Mouse (Mus musculus) heart, postnatal 4 days (tissue): ENCODE measurements around the gene Ankrd36. TPM values are rescaled to one million over a fixed set of nuclear protein-coding genes. Genes with fewer than 3 reads are reported as not detected.
"Not testable (repeated sequence)": the region's sequence is repeated elsewhere in the genome, so short reads cannot be mapped to it uniquely, and the experiment has no call there.

Experiments used
- DNase-seq: peaks from one replicate; pipeline ENCODE4 v3.0.0; 2021
- total RNA-seq, 2 experiments: library from RNA; stranded (reverse); gene quantifications; 2 replicates each; pipeline ENCODE4 v1.2.3; 2021

Ankrd36 gene
- total RNA-seq, 2 experiments from 2014 or later: not detected

GRCm38 (mm10) chr11:5546693-5547092, 22.8 kb upstream of the Ankrd36 start:
- no peak for DNase-seq

DNA sequence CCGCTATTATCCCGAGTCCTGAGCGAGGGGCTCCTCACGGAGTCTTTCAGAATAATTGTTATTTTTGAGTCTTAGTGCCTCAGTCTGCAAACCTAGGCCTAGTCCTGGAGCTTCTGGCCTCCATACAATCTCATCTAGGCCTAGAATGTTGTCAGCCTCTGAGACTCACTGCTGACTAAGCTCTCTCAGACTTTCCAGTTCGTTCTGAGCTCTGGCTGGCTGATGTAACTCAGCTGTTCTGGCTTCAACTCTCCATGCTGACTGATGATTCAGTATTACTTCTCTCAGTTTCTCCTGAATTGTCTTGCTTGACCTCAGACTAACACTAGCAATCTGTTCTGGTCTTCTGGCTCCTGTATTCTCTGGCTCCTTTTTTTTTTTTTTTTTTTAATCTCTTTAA, 18.1 kb upstream of the Ankrd36 start:
- DNase-seq: no peak

DNA sequence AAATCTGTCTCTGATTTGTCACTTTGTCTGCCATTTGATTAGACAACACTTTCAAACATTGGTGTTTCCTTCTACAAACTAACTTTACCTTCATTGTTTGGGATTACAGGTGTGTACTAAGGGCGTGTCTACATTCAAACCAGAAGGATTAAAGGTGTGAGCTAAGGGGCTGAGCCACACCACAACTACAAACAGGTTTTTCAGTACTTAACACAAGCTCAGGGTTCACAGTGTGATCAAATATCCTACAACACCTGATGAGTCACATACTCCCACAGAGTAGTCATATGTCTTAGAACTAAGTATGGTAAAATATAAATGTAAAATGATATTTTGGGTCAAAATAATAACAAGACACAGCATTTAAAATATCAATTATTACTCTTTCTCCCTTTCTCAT, 17.6 kb upstream of the Ankrd36 start:
- DNase-seq: no peak

- DNase-seq: no peak
Measured at GRCm38 (mm10) chr11:5560273-5560672, 9.2 kb upstream of the Ankrd36 start.

DNA sequence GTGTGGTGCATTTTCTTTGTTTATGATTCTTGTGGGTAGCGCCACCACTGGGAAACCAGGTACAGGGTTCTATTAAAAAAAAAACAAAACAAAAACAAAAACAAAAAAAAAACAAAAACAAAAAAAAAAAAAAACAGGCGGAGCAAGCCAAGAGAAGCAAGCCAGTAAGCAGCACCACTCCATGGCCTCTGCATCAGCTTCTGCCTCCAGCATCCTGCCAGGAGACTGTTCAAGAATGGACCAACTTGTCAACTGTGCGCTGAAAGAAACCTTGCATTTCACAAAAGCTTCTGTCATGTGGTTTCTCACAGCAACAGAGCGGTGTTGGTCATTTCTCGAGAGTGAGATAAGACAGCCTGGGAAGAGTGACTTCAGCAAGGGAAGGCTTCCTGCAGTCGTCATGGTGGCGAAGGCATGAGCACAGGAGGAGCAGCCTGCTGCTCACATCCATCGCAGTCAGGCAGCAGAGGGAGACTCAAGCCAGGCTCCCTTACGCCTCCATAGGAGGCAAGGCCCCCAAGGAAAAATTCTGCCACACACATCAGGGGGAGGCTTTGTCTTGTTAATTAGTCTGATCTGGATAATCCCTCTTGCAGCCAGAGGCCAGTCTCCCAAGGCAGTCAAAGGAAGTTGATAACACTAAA, 6.7 kb upstream of the Ankrd36 start:
- peak; percentile 15 for DNase-seq

DNA sequence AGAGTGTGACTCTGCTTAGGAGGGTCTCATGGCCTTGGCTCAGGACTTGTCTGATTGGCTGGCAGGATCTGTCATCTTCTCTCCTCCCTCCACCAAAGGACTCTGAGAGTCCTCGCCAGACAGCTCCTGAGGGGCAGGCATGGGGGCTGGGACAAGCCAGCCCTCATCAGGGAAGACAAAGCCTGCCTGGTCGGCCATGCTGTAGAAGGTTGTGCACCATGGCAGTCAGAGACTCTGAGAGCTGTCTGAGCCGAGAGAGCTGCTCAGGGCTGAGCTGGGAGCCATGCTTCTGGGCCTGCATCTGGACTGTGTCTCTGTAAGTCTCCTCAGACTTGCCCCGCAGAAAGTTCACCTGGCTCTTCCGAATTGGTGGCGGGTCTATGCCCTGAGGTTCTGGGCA, 5.6 kb upstream of the Ankrd36 start:
- DNase-seq: no peak

DNA sequence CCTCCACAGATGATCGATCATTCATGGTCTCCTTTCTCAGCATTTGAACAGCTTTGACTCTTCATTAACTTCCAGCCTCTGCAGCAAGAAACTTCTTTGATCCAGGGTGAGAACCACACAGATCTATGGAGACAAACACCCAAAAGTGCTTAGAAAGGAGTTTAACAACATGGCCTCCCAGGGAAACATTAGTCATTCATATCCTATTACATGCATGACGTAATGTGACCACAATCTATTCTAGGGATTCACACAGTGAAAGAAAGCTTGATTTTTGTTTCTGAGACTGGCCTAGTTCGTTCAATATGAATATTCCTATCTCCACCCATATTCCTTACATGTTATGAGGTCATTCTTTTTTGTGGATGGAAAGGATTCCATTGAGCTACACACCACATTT, 3.9 kb upstream of the Ankrd36 start:
- DNase-seq: no peak

GRCm38 (mm10) chr11:5566506-5566905, 3.0 kb upstream of the Ankrd36 start:
- no peak for DNase-seq

- DNase-seq: no peak
Measured at GRCm38 (mm10) chr11:5567654-5568053, 1.8 kb upstream of the Ankrd36 start.

DNA sequence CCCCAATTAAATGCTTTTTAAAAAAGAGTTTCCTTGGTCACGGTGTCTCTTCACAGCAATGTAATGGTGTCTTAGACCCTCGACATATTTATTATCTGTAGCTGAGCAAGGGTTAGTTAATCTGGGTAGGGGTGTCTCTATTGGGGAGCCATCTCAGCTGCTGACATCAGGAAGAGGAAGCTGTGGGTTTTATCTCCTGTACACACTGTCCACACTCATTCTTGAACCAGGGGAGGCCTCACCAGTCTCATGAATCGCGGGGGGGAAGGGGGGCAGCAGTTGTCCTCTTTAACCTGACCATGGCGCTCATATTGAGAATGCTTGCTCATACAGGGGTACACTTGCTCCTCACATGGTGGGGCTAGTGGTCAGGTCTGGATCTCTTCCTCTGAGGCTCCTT, 1.4 kb upstream of the Ankrd36 start:
- DNase-seq: no peak

DNA sequence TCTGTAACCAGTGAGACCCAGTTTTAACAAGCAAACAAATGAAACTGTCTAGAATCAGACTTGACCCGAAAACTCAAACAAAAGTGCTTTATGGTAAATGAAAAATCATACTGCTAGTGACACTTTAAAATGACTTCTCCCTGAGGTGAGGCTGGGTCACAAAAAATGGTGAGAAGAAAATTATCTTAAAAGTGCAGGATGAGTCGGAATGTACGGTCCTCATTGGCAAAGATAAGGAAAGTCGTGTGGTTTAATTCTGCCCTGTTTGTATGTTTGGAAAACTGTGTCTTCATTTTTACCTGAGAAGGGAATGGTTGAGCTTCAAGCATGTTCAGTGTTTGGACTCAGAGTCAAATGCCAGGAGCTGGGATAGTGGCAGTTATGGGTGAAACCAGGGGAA, 2.4 kb downstream of the Ankrd36 start:
- no peak for DNase-seq

DNA sequence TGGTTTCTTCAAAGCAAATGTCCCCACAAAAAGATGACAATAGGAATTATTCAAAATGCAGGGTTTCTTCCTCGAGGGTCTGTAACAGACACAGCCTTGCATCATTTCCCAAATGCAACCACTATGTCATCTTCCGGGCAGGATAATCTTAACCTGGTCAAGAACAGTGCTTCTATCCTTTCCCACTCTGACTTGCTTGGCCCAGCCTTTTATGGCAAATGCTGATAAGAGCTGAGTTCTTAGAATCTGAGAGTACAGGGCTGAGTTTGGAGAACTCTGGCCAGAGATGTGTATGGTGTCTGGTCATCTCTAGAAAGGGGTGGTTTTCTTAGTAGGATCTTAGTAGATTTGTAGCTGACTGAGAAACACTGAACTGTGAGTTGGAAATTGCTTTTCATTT, 4.3 kb downstream of the Ankrd36 start:
- DNase-seq: no peak

GRCm38 (mm10) chr11:5575046-5575445, 5.6 kb downstream of the Ankrd36 start:
- no peak for DNase-seq

GRCm38 (mm10) chr11:5592336-5592735, 22.9 kb downstream of the Ankrd36 start:
- peak; percentile 30 for DNase-seq

GRCm38 (mm10) chr11:5595381-5595791, 25.9 kb downstream of the Ankrd36 start:
- DNase-seq: no peak

DNA sequence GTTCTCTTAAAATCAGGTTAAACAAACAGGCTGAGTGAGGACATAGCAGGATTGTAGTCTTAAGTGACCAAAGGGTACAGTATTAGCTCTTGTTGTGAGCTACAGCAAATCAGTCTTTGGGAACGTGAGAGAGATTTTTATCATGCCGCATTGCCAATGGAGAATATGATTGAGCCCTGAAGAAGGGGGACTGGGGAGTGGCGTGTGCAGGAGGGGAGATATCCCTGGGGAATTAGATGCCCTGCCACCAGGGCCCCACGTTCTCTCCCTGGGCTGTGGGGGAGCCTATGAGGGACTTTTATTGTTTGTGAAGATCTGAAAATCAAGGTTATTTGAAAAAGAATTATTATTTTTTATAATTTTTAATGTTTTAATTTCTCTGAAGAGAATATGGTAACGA, 26.3 kb downstream of the Ankrd36 start:
- DNase-seq: no peak

DNA sequence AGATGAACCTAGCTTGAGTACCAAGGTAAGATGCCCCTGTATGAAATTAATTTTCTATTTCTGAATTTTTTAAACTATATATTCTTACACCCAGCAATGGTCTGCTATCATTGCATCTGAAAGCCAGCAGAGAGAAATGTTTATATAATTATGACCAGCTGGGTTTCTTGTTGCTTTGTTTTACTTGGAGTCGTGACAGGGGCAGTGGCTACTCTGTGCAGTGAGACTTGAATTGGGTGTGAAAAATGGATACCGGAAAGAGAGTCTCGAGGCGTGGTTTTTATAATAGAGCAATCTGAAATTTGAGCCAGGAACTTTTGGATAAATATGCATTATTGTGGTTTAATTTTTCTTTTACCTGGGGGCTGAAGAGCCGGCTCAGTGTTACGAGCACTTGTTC, 27.3 kb downstream of the Ankrd36 start:
- DNase-seq: no peak

DNA sequence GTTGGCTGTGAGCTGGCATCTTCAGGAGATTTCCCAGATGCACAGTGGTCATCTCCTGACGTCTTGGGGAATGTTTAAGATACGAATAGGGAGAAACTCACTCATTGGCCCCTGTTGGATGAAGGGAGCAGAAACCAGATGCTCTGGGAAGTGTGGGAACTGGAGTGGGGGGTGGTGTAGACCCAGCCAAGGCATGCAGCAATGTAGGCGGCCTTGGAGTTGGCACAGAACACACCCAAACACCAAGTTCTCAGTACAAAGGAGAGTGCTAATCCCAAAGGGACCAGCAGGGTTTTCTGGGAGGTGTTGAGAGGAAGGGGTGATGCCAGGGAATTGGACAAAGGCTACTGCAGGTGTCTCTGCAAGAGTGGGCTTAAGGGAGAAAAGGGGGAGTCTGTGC, 35.9 kb downstream of the Ankrd36 start:
- no peak for DNase-seq

DNA sequence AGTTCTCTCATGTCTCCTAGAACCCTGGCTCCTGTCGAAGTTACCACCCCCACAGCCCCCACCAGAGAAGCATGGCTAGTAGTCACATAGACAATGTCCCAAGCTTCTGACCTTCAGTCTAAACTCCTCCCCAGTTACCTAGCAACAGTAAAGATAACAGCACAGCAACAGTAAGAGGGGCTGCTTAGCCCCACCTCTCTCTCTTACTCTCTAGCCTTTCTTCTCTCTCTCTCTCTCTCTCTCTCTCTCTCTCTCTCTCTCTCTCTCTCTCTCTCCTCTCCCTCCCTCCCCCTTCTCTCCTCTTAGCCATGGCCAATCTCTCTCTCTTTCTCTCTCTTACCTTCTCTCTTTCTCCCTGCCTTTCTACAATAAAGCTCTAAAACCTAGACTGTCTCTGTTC, 42.4 kb downstream of the Ankrd36 start:
- DNase-seq: not testable (repeated sequence)

- peak; percentile 58 for DNase-seq
Measured at GRCm38 (mm10) chr11:5614453-5614852, 45.0 kb downstream of the Ankrd36 start.

DNA sequence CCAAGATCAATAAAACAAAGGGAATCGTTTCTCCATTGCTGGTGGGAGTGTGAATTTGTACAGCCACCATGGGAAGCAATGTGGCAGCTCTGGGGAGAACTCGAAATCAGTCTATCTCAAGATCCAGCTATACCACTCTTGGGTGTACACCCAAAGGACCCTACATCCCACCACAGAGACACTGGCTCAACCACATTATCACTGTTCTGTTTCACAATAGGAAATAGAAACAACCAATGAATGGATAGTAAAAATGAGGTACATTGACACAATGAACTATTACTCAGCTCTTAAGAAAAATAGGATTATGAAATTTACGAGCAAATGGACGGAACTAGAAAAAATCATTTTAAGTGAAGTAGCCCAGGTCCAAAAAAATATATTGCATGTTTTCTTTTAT, 55.6 kb downstream of the Ankrd36 start:
- DNase-seq: no peak

DNA sequence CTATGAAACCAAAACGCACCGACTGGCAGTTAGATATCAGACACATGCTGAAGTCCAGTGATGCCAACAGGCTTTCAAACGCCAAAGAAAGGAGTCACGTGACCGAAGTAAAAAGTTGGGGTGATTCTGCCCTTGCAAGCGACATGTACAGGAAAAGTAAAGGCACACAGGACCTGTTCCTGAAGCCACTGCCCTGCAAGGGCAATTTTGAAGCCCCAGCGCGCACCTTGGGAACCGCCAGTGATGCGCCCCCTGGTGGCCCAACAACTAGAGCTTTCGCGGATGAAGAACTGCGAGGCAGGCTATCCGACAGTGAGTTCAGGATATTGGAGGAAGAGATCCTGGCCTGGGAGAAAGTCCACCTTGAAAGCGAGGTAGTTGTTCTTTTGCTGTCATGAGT, 59.5 kb downstream of the Ankrd36 start:
- DNase-seq: peak; percentile 88

- DNase-seq: no peak
Measured at GRCm38 (mm10) chr11:5643085-5643484, 73.6 kb downstream of the Ankrd36 start.

DNA sequence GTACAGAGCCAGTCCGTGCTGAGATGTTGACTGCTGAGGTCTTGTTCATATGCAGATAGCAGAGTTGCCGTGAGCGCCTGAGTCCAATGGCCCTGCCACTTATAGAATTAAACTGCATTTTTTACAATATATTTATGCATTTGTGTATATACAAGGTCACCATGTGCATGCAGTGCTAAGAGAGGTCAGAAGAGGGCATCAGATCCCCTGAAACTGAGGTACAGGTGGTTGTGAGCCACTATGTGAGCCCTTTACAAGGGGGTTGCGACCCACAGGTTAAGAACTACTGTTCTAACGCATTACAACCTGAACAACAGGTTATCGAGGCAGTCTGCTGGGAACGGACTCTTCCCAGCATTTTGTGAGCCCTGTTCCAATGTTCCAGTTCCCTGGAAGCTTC, 80.8 kb downstream of the Ankrd36 start:
- DNase-seq: no peak

DNA sequence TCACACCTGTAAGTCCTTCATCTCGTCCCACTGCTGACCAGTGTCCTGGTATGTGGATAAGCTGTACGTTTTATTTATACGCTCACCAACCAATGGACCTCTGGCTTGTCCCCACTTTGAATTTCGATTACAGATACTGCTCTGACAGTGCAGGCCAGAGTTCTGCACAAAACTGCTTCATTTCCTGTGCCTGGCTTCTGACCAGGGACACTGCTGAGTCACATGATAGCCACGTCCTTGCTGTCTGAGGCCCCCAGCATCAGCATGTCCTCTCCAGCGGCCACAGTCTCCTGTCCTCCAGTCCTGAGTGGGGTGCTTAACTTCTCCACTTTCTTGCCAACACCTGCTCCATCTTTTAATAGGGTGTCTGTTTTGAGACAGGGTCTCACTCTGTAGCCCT, 113.1 kb downstream of the Ankrd36 start:
- DNase-seq: no peak
